Mouse (Mus musculus) adrenal gland, adult (tissue): ENCODE measurements at regions not wholly inside any gene's neighbourhood (a gene's known extent, or its start where the extent isn't known, plus 50 kb on each side); places are given as distances from the start of the nearest gene placed in this dataset.

Experiments
- DNase-seq, 2 experiments: peaks; one replicate each; pipeline ENCODE4 v3.0.0; 2022 to 2023; ENCODE audit warnings: low spot score in 1 of 2; ENCODE audit not compliant: inconsistent age in 2 of 2

- DNase-seq = no peak
These were observed 687.0 kb upstream of the Vrk2 start for GRCm38 (mm10) chr11:27280791-27281190.

- DNase-seq = peak; percentile 5 to 69
These were observed 670.5 kb upstream of the Vrk2 start for GRCm38 (mm10) chr11:27264253-27264652.

GRCm38 (mm10) chr11:27258521-27258920 is 664.7 kb upstream of the Vrk2 start:
- no peak for DNase-seq

- DNase-seq = no peak
These were observed 642.1 kb upstream of the Vrk2 start for GRCm38 (mm10) chr11:27235884-27236283.

- no peak for DNase-seq
These were observed 632.7 kb upstream of the Vrk2 start for GRCm38 (mm10) chr11:27226454-27226853.

- no peak for DNase-seq
These were observed 628.6 kb upstream of the Vrk2 start for GRCm38 (mm10) chr11:27222436-27222835.

- no peak for DNase-seq
These were observed 628.2 kb upstream of the Vrk2 start for GRCm38 (mm10) chr11:27221956-27222355.

GRCm38 (mm10) chr11:27219715-27220699 is 626.2 kb upstream of the Vrk2 start:
- peak in 1 of 2 experiments; percentile 20 for DNase-seq

GRCm38 (mm10) chr11:27215752-27216151 is 622.0 kb upstream of the Vrk2 start:
- DNase-seq = no peak

GRCm38 (mm10) chr11:27203330-27204214 is 609.8 kb upstream of the Vrk2 start:
- DNase-seq = no peak

- no peak for DNase-seq
These were observed 590.2 kb upstream of the Vrk2 start for GRCm38 (mm10) chr11:27184035-27184434.

- DNase-seq = no peak
These were observed 589.6 kb upstream of the Vrk2 start for GRCm38 (mm10) chr11:27183422-27183821.

GRCm38 (mm10) chr11:27160411-27160810 is 566.6 kb upstream of the Vrk2 start:
- no peak for DNase-seq
